Mouse (Mus musculus) lung, embryonic 15.5 days (tissue): ENCODE data around the gene D13Ertd608e. TPM values are rescaled to one million over a fixed set of nuclear protein-coding genes. Genes with fewer than 3 reads are reported as not detected.
"Not testable (repeated sequence)": the region's sequence is repeated elsewhere in the genome, so short reads cannot be mapped to it uniquely, and the experiment has no call there.

Experiments
- ATAC-seq: fragments of 200-750 bp; cut with Nextera tagmentation; 2 replicates; pipeline ENCODE4 v1.8.0; 2017; ENCODE audit warnings: moderate number of reproducible peaks, borderline replicate concordance; ENCODE audit not compliant: low FRiP score, low TSS enrichment; ENCODE audit errors: extremely low read depth
- H3K27ac ChIP-seq: fragments of 300-500 bp; sonication (generic); 2 replicates; pipeline ENCODE4 v1.5.1; 2015; ENCODE audit warnings: moderate library complexity, mild to moderate bottlenecking, inconsistent platforms
- H3K27me3 ChIP-seq: fragments of 300-500 bp; sonication (generic); 2 replicates; pipeline ENCODE4 v1.6.1; 2015; ENCODE audit warnings: inconsistent platforms
- H3K36me3 ChIP-seq: fragments of 300-500 bp; sonication (generic); 2 replicates; pipeline ENCODE4 v1.6.1; 2015; ENCODE audit warnings: inconsistent platforms
- H3K4me1 ChIP-seq: fragments of 300-500 bp; sonication (generic); 2 replicates; pipeline ENCODE4 v1.6.1; 2015; ENCODE audit warnings: inconsistent platforms
- H3K4me2 ChIP-seq: fragments of 300-500 bp; sonication (generic); 2 replicates; pipeline ENCODE4 v1.6.1; 2015; ENCODE audit warnings: inconsistent platforms, mild to moderate bottlenecking, moderate library complexity
- H3K4me3 ChIP-seq: fragments of 300-500 bp; sonication (generic); 2 replicates; pipeline ENCODE4 v1.5.1; 2015; ENCODE audit warnings: mild to moderate bottlenecking, inconsistent platforms
- H3K9ac ChIP-seq: fragments of 300-500 bp; sonication (generic); 2 replicates; pipeline ENCODE4 v1.6.1; 2015; ENCODE audit warnings: inconsistent platforms
- H3K9me3 ChIP-seq: fragments of 300-500 bp; sonication (generic); 2 replicates; pipeline ENCODE4 v1.6.1; 2016; ENCODE audit warnings: inconsistent platforms
- WGBS: fragments of 180-500 bp; shearing (Covaris S2); methylation state at CpG from one replicate; pipeline ENCODE4 v1.1.7; 2015; 5-methylcytosine and 5-hydroxymethylcytosine counted together
- polyA plus RNA-seq: library from polyadenylated mRNA; unstranded; fragments of >200 nt; fragmentation: Nextera tagmentation; extraction: Ambion mirVana; gene quantifications from 2 replicates; pipeline ENCODE4 v1.2.1, GENCODE M21; 2015

Gene D13Ertd608e
- polyA plus RNA-seq, 1 experiment from 2014 or later: not detected

DNA sequence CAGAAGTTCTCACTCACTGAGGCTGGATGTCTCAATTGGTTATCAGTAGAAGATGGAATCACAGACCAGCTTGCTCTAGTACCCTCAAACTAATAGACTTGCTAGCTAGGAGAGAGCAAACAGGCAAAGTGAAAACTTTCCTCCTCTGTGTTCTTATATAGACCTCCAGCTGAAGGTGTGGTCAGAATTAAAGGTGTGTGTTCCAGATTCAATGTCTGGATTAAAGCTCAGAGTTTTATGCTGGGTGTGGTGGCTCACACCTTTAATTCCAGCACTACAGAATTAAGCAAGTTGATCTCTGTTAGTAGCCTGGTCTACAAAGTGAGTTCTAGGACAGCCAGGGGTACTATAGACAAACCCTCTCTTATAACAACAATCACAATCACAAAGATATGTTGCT is 5.7 kb upstream of the D13Ertd608e start, which contains the start of gene AF067063:
Gene AF067063, minus strand, starts transcription at position 101 of the 400 bp plus-strand sequence.
- not testable (repeated sequence) for H3K4me3 ChIP-seq, H3K4me2 ChIP-seq, H3K9me3 ChIP-seq, H3K9ac ChIP-seq, H3K4me1 ChIP-seq, H3K36me3 ChIP-seq, ATAC-seq, H3K27ac ChIP-seq, H3K27me3 ChIP-seq

DNA sequence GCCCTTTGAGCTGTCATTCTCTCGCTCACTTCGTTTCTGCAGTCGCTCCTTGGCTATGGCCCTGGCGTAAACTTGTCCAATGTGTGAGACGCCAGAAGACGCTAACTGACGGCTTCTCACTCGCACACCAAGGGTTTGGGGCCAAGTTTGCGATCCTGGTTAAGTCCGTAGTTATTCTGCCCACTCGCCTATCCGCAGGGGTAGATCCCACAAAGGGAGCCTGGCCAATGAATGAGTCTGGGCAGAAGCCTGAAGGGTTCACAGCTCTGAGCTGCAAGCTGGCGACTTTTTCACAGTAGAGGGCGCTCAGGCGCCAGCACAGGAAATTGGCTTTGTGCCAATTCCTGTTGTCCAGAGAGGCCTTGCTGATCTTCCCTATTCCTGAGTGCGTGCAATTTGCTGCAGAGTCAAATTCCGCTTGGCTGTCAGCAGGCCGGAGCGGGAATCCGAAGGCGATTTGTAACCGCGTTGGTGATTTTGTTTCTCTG is 562 bp downstream of the D13Ertd608e start:
- not testable (repeated sequence) for H3K27ac ChIP-seq, H3K4me1 ChIP-seq, H3K36me3 ChIP-seq, H3K9ac ChIP-seq, H3K9me3 ChIP-seq
- H3K4me2 ChIP-seq: peak overlapping the region; percentile 48
- peak; percentile 81; the same call in 1 of the 2 replicates for ATAC-seq
- peaks cover 10% of the 10 kb centered on the region; the same call in 1 of the 2 replicates for H3K27me3 ChIP-seq
- 15% methylated on average over 23 of the region's 23 CpGs for WGBS
- H3K4me3 ChIP-seq: peak overlapping the region; percentile 33

DNA sequence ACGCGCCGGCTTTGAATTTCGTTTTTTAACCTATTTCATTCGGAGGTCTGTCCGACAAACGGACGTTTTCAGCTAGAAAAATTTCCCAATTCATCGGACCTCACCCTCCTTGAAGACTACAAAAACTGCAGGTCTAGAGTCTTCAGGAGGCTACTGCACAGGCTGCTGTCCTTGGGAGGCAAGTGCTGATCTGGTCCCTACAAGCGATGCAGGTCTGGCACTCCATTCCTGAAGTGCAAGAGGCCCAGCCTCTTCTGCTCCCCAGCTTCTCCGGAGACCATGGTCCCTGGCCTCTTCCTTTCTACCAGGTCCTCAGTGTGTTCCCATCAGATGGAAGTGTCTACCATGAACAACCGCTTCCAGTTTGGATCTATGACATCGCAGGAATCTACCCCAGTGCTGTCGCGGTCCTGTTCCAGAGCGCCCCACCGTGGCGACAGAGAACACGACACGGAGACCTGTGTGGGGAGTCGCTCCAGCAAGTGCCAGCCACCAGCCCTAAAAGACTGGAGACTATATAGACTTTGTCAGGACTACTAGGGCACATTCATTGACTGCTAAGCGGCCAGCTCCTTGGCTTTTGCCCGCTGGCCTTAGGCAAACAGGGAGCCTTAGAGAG is 2.0 kb downstream of the D13Ertd608e start:
- H3K27ac ChIP-seq, H3K9me3 ChIP-seq, H3K36me3 ChIP-seq, H3K4me3 ChIP-seq, H3K4me1 ChIP-seq, H3K9ac ChIP-seq, ATAC-seq, H3K4me2 ChIP-seq: not testable (repeated sequence)
- peaks cover 10% of the 10 kb centered on the region; the same call in 1 of the 2 replicates for H3K27me3 ChIP-seq
- WGBS: 7% methylated on average over 14 of the region's 23 CpGs

GRCm38 (mm10) chr13:119839982-119840381 is 4.2 kb downstream of the D13Ertd608e start:
- H3K4me1 ChIP-seq, H3K9ac ChIP-seq, H3K9me3 ChIP-seq, ATAC-seq, H3K4me2 ChIP-seq, H3K4me3 ChIP-seq, H3K27ac ChIP-seq, H3K36me3 ChIP-seq: not testable (repeated sequence)
- 23% methylated on average over 6 of the region's 6 CpGs for whole genome bisulfite sequencing
- H3K27me3 ChIP-seq: peaks cover 10% of the 10 kb centered on the region; the same call in 1 of the 2 replicates

DNA sequence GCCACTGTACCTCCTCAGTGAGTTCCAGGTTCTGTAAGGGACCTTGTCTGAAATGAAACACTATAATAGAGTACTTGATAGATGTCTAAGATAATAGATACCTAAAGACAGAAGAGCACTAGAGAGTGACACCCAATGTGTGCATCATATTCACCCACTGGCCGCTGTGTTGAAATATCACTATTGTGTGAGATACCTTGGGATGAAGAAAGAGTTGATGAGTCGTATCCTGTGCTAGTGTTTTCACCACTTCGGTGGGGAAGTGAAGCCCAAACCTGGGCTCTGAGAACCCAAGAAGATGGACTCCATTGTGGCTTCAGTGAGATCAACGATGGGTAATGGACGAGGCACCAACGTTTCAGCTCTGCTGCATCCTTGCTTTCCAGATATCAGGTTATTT is 26.6 kb downstream of the D13Ertd608e start:
- WGBS: no CpG with 5 or more reads among the region's 6 CpGs
- H3K9ac ChIP-seq, H3K4me1 ChIP-seq, ATAC-seq, H3K4me3 ChIP-seq, H3K27ac ChIP-seq, H3K27me3 ChIP-seq, H3K4me2 ChIP-seq, H3K36me3 ChIP-seq, H3K9me3 ChIP-seq: not testable (repeated sequence)

DNA sequence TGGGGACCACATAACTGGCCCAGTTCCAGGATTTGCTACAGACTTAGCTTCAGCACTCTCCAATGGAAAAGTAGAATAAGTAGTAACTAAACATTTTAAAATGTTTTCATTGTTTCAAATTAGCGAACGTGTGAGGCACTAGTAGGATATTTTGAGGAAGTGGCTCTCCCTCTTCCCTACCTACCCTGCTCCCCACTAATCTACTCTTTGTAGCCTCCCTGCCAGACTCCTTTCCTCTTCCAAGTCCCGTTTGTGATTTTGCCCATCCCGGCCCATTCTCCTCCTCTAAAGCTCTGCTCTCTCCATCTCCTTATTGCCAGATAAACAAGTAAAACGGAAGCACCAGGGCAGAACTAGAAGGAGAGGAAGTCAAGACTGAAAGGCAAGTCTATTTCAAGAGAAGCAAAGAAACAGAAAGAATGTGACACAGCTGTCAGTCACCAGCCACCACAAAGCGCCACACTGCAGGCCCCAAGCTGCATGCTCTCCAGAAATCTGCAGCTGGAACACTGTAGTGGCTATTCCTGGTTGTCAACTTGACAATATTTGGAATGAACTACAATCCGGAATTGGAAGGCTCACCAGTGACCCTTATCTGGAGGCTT is 28.7 kb downstream of the D13Ertd608e start:
- WGBS: 60% methylated on average over 6 of the region's 7 CpGs
- not testable (repeated sequence) for H3K27ac ChIP-seq, H3K4me1 ChIP-seq, H3K9ac ChIP-seq, H3K4me2 ChIP-seq, H3K36me3 ChIP-seq, H3K27me3 ChIP-seq, H3K4me3 ChIP-seq, H3K9me3 ChIP-seq, ATAC-seq

- ATAC-seq, H3K27ac ChIP-seq, H3K9me3 ChIP-seq, H3K4me2 ChIP-seq, H3K36me3 ChIP-seq, H3K4me3 ChIP-seq, H3K4me1 ChIP-seq, H3K9ac ChIP-seq, H3K27me3 ChIP-seq: not testable (repeated sequence)
- 44% methylated on average over 4 of the region's 4 CpGs for WGBS
These were observed 51.1 kb downstream of the D13Ertd608e start for GRCm38 (mm10) chr13:119886896-119887295.

DNA sequence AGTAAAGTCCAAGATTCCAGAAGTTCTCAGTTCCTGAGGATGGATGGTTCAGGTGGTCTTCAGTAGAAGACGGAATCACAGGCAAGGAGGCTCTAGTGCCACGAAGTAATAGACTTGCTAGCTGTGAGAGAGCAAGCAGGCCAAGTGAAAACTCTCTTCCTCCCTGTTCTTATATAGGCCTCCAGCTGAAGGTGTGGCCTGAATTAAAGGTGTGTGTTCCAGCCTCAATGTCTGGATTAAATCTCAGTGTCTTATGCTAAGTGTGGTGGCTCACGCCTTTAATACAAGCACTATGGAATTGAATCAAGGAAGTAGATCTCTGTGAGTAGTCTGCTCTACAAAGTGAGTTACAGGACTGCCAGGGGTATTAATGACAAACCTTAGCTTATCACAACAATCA is 58.9 kb downstream of the D13Ertd608e start, which contains the start of gene Tcstv1:
Gene Tcstv1, minus strand, starts transcription at position 101 of the 400 bp plus-strand sequence.
- WGBS: 73% methylated on average over 3 of the region's 3 CpGs
- not testable (repeated sequence) for H3K27me3 ChIP-seq

More for the DNA sequence above, 58.9 kb downstream of the D13Ertd608e start, which contains the start of gene Tcstv1:
- not testable (repeated sequence) for ATAC-seq, H3K27ac ChIP-seq, H3K9ac ChIP-seq, H3K4me1 ChIP-seq, H3K4me2 ChIP-seq, H3K4me3 ChIP-seq, H3K36me3 ChIP-seq, H3K9me3 ChIP-seq

Other genes with a start within 250 kb of the D13Ertd608e start
- 0.13 TPM in 1 of 2 replicates, not detected in the other for gene Ccl28, start 212.2 kb upstream of the D13Ertd608e start, polyA plus RNA-seq
- gene Hmgcs1, start 145.6 kb upstream of the D13Ertd608e start, polyA plus RNA-seq: 109 and 115 TPM in 2 replicates
- gene Nim1k, start 80.1 kb upstream of the D13Ertd608e start, polyA plus RNA-seq: 0.97 and 1.0 TPM in 2 replicates
- gene Zfp131, start 45.1 kb upstream of the D13Ertd608e start, polyA plus RNA-seq: 38.1 and 39.5 TPM in 2 replicates
- not detected in 2 replicates for gene AF067063, start 5.8 kb upstream of the D13Ertd608e start, polyA plus RNA-seq
- not detected in 2 replicates for gene Tcstv1, start 58.8 kb downstream of the D13Ertd608e start, polyA plus RNA-seq
- gene Gm21761, start 93.3 kb downstream of the D13Ertd608e start, polyA plus RNA-seq: not detected in 2 replicates
- gene B020031M17Rik, start 114.8 kb downstream of the D13Ertd608e start, polyA plus RNA-seq: not detected in 2 replicates
- gene Gm36079, start 191.0 kb downstream of the D13Ertd608e start, polyA plus RNA-seq: not detected in 2 replicates
- gene Gm21188, start 216.2 kb downstream of the D13Ertd608e start, polyA plus RNA-seq: not detected in 2 replicates